Mouse (Mus musculus) C2C12 (cell line): ENCODE data around the gene Arfgap3.
A peak's percentile ranks its signal among the peaks of the same experiment; 100 is the strongest.

Experiments
- CEBPB ChIP-seq: IDR thresholded peaks from one replicate; pipeline ENCODE4 v1.6.1; 2011; ENCODE audit warnings: low read depth, mild to moderate bottlenecking, control low read depth, moderate library complexity
- CTCF ChIP-seq: IDR thresholded peaks from one replicate; pipeline ENCODE4 v1.5.1; 2011; ENCODE audit not compliant: control insufficient read depth, insufficient read depth, insufficient read length
- MAX ChIP-seq: IDR thresholded peaks from one replicate; pipeline ENCODE4 v1.6.1; 2011; ENCODE audit warnings: mild to moderate bottlenecking, control low read depth
- MYOD1 ChIP-seq: IDR thresholded peaks from one replicate; pipeline ENCODE4 v1.6.1; 2011; ENCODE audit warnings: low read depth; ENCODE audit not compliant: control insufficient read depth, insufficient read length
- USF1 ChIP-seq: IDR thresholded peaks from one replicate; pipeline ENCODE4 v1.6.1; 2011; ENCODE audit warnings: low read depth, mild to moderate bottlenecking, control low read depth, moderate library complexity

- TF ChIP-seq CTCF (peak; percentile 1), USF1 (no peak), CEBPB (no peak), MYOD1 (no peak), MAX (no peak)
These were observed 15.7 kb upstream of the Arfgap3 start for GRCm38 (mm10) chr15:83365697-83366096.
